Mouse (Mus musculus) gastrocnemius, adult 2 months (tissue): Measurements from ENCODE around the gene Cmpk1. TPM values are rescaled to one million over a fixed set of nuclear protein-coding genes. Genes with fewer than 3 reads are reported as not detected.
A peak's percentile ranks its signal among the peaks of the same experiment; 100 is the strongest.

ENCODE experiments used
- DNase-seq: peaks from one replicate; pipeline ENCODE4 v3.0.0; 2022
- H3K27ac ChIP-seq: fragments of 200-600 bp; 2 replicates; pipeline ENCODE4 v1.8.1; 2022; ENCODE audit warnings: mild to moderate bottlenecking
- H3K4me3 ChIP-seq: fragments of 200-600 bp; 2 replicates; pipeline ENCODE4 v1.8.1; 2022; ENCODE audit warnings: mild to moderate bottlenecking, moderate library complexity
- CTCF ChIP-seq: fragments of 200-600 bp; IDR thresholded peaks from 2 replicates; pipeline ENCODE4 v1.8.1; 2022; ENCODE audit warnings: antibody characterized with exemption, mild to moderate bottlenecking, moderate library complexity
- intact Hi-C: fragments of 180-260 bp; cut with DNase I; formaldehyde crosslinking; loops from one replicate; pipeline ENCODE4 v1.15.1; 2025
- total RNA-seq, 2 experiments: library from RNA; stranded (reverse); gene quantifications; 2 replicates each; pipeline ENCODE4 v1.2.3; 2021

Gene Cmpk1
- total RNA-seq, 2 experiments from 2014 or later, result 18.3 to 24.0 TPM

- peak; percentile 38 for DNase-seq
- intact Hi-C loops, result loop anchor here (1.0 to 10.0 kb wide), 2 partner anchors 145 to 245 kb away; partner anchors contain the start of gene Tal1
- peak; percentile 61 for TF ChIP-seq CTCF
- Histone ChIP-seq H3K4me3 (peak overlapping the region; percentile 86), H3K27ac (peak overlapping the region; percentile 91)
Measured at GRCm38 (mm10) chr4:114909602-114910484, 77.2 kb downstream of the Cmpk1 start.

Other genes starting within 250 kb of the Cmpk1 start
- not detected for gene Gm12830, start 165.5 kb downstream of the Cmpk1 start, total RNA-seq
- under 1 TPM; 0.14 to 0.38 TPM for gene Foxd2, start 78.4 kb downstream of the Cmpk1 start, total RNA-seq
- gene Foxe3, start 61.2 kb downstream of the Cmpk1 start, total RNA-seq, result not detected
- gene Stil, start 12.9 kb upstream of the Cmpk1 start, total RNA-seq, result under 1 TPM; 0.06 to 0.13 TPM
- gene Tal1, start 69.2 kb upstream of the Cmpk1 start, total RNA-seq, result 1 to 10 TPM in 1 of 2 experiments, under 1 TPM in 1; 0.94 to 1.7 TPM
- gene Pdzk1ip1, start 101.5 kb upstream of the Cmpk1 start, total RNA-seq, result not detected
- not detected for gene Cyp4x1, start 147.0 kb upstream of the Cmpk1 start, total RNA-seq